ENCODE assay signal across 9 mouse cellular contexts in the genomic region with DNA sequence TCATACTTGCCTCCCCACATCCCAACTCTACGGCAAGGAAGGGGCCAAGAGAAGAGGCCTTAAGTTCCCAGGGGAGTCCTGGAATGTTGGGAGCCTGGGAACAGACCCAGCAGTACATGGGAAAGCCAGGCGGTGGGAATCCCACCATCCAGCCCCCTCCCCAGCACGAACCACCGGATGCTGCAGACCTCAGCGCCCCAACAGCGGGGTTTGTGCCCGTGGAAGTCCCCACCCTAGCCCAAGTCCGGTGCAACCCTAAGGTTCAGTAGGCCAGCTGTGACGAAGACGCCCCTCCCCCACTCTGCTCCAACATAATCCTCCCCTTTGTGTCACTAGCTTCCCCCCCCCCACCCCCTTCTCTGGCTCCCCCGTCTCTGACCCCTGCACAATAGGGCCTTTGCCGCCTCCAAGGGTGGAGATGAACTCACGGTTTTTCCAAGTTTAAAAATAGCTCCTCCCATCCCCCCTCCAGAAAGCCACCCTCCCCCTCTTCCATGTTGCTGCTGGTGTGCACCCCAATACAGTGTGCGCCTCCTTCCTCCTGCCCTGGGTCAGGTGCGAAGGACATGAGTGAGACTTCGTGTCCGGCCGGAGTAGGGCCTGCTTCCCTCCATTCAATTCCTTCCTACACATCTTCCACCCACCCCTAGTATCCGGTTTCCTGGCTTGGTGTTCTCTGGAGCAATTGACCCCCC. TPM values are rescaled to one million over a fixed set of nuclear protein-coding genes. Genes with fewer than 3 reads are reported as not detected.
DNase-seq lines count a peak whose midpoint lies in the region; ATAC-seq and TF ChIP-seq lines count a peak whose summit lies in the region.
"Had no signal": no experiment of that assay in that cellular context is flagged by ENCODE, and none has a peak within 500 bp of the region (broad histone marks: within the 10 kb centered on the region; RNA-seq: fewer than 3 reads in every experiment).

No protein-coding gene starts in this region.

- peak overlapping the region; percentile 61; the same call in 1 of the 2 replicates for H3K27ac ChIP-seq in left cerebral cortex, adult 2 months
- peak overlapping the region; percentile 84 for H3K27ac ChIP-seq in embryonic facial prominence, embryonic 15.5 days (replicated peaks)
- H3K27ac ChIP-seq in limb, embryonic 11.5 days (replicated peaks; ENCODE audit: low read depth, low read length): peak overlapping the region; percentile 68; the same call in 1 of the 2 replicates
- no peak overlapping the region for H3K27ac ChIP-seq in midbrain, embryonic 15.5 days

- H3K4me3 ChIP-seq in left cerebral cortex, adult 2 months: peak overlapping the region; percentile 42
- peak overlapping the region; percentile 41 for H3K4me3 ChIP-seq in embryonic facial prominence, embryonic 15.5 days (replicated peaks)
- H3K4me3 ChIP-seq in limb, embryonic 11.5 days (ENCODE audit: low read depth, low read length): no peak overlapping the region
- no peak overlapping the region for H3K4me3 ChIP-seq in midbrain, embryonic 15.5 days

- TF ChIP-seq CTCF in left cerebral cortex, adult 2 months (IDR thresholded peaks at IDR 0.05): no peak

- H3K9me3 ChIP-seq in embryonic facial prominence, embryonic 15.5 days (replicated peaks): no peaks in the 10 kb centered on the region
- H3K9me3 ChIP-seq in limb, embryonic 11.5 days (ENCODE audit: control insufficient read depth, low read length): no peaks in the 10 kb centered on the region
- H3K9me3 ChIP-seq in midbrain, embryonic 15.5 days: no peaks in the 10 kb centered on the region

- ATAC-seq in embryonic facial prominence, embryonic 15.5 days (ENCODE audit: insufficient number of reproducible peaks, low FRiP score, low TSS enrichment, low read depth): peak; percentile 19; the same call in 1 of the 2 replicates
- peak; percentile 31; the same call in 1 of the 2 replicates for ATAC-seq in limb, embryonic 11.5 days (ENCODE audit: insufficient number of reproducible peaks, low FRiP score, low TSS enrichment, low read depth)
- ATAC-seq in midbrain, embryonic 15.5 days (replicated peaks): no peak

- H3K27me3 ChIP-seq in embryonic facial prominence, embryonic 15.5 days: peaks cover 17% of the 10 kb centered on the region
- H3K27me3 ChIP-seq in limb, embryonic 11.5 days (ENCODE audit: control insufficient read depth, insufficient read depth, low read length): peaks cover 40% of the 10 kb centered on the region
- H3K27me3 ChIP-seq in midbrain, embryonic 15.5 days (replicated peaks): peaks cover 37% of the 10 kb centered on the region

- H3K4me2 ChIP-seq in embryonic facial prominence, embryonic 15.5 days (replicated peaks): peak overlapping the region; percentile 75
- peak overlapping the region; percentile 73 for H3K4me2 ChIP-seq in limb, embryonic 11.5 days (ENCODE audit: low read depth, severe bottlenecking)
- H3K4me2 ChIP-seq in midbrain, embryonic 15.5 days: 0 out of 2 replicates have a peak overlapping the region, but pooled peaks have one; percentile 53

- H3K36me3 ChIP-seq in embryonic facial prominence, embryonic 15.5 days: no peaks in the 10 kb centered on the region
- no peaks in the 10 kb centered on the region for H3K36me3 ChIP-seq in limb, embryonic 11.5 days (ENCODE audit: control insufficient read depth, insufficient read depth, low read length)
- no peaks in the 10 kb centered on the region for H3K36me3 ChIP-seq in midbrain, embryonic 15.5 days (replicated peaks)

- no peak for DNase-seq in left cerebral cortex, adult 2 months (ENCODE audit: extremely low spot score in 1 of 2, low spot score in 2 of 2)
- DNase-seq in left cerebral cortex, postnatal 36 days (ENCODE audit: low spot score in 2 of 2): no peak
- peak; percentile 35 for DNase-seq in heart, postnatal 25 days (ENCODE audit: low spot score)
- peak; percentile 52 for DNase-seq in limb, embryonic 11.5 days (ENCODE audit: low spot score)
- DNase-seq in urinary bladder, postnatal 4 days (ENCODE audit: low spot score in 2 of 2): no peak
- no peak for DNase-seq in cerebellum, adult 11 months

- H3K9ac ChIP-seq in embryonic facial prominence, embryonic 15.5 days: no peak overlapping the region
- peak overlapping the region; percentile 43; the same call in 1 of the 2 replicates for H3K9ac ChIP-seq in limb, embryonic 11.5 days (ENCODE audit: low read length)
- no peak overlapping the region for H3K9ac ChIP-seq in midbrain, embryonic 15.5 days

- intact Hi-C loops in left cerebral cortex, adult 2 months (cut with DNase I): no loop called here
- intact Hi-C loops in left cerebral cortex, postnatal 36 days (cut with DNase I): no loop called here
- intact Hi-C loops in heart, postnatal 25 days (cut with DNase I): no loop called here

- peaks cover 58% of the 10 kb centered on the region for H3K4me1 ChIP-seq in embryonic facial prominence, embryonic 15.5 days
- peaks cover 33% of the 10 kb centered on the region for H3K4me1 ChIP-seq in limb, embryonic 11.5 days (ENCODE audit: control insufficient read depth, insufficient read depth, low read length)
- H3K4me1 ChIP-seq in midbrain, embryonic 15.5 days: peaks cover 36% of the 10 kb centered on the region

- WGBS in embryonic facial prominence, embryonic 15.5 days: 22% methylated on average over 19 of the region's 19 CpGs
- WGBS in limb, embryonic 11.5 days: 21% methylated on average over 19 of the region's 19 CpGs
- 12% methylated on average over 19 of the region's 19 CpGs for WGBS in midbrain, embryonic 15.5 days

RNA-seq across cellular contexts. Expression of a gene that starts 3.5 kb away (rescaled TPM):
- total RNA-seq in left cerebral cortex, adult 2 months (2021): 10 to 100 TPM in 1 of 2 experiments, 1 to 10 TPM in 1; 9.0 to 11.6 TPM
- total RNA-seq in left cerebral cortex, postnatal 36 days (2021): 10 to 100 TPM; 14.9 to 18.4 TPM
- 38.7 and 42.1 TPM in 2 replicates for polyA plus RNA-seq in embryonic facial prominence, embryonic 15.5 days (2015; fragmentation: Nextera tagmentation; extraction: Ambion mirVana)
- 10 to 100 TPM; 38.9 to 40.4 TPM for total RNA-seq in heart, postnatal 25 days (2021)
- polyA plus RNA-seq in limb, embryonic 11.5 days (2014; fragmentation: Nextera tagmentation; extraction: Ambion mirVana): 12.7 and 13.4 TPM in 2 replicates
- polyA plus RNA-seq in midbrain, embryonic 15.5 days (2015; fragmentation: Nextera tagmentation; extraction: Ambion mirVana): 11.7 and 11.9 TPM in 2 replicates

RNA-seq across cellular contexts. Expression of a gene that starts 17.4 kb away (rescaled TPM):
- 10 to 100 TPM; 32.7 to 33.1 TPM for total RNA-seq in left cerebral cortex, adult 2 months (2021)
- total RNA-seq in left cerebral cortex, postnatal 36 days (2021): 10 to 100 TPM; 29.2 to 35.7 TPM
- 68.0 and 69.8 TPM in 2 replicates for polyA plus RNA-seq in embryonic facial prominence, embryonic 15.5 days (2015; fragmentation: Nextera tagmentation; extraction: Ambion mirVana)
- total RNA-seq in heart, postnatal 25 days (2021): 1 to 10 TPM; 7.7 to 8.1 TPM
- 76.6 and 77.3 TPM in 2 replicates for polyA plus RNA-seq in limb, embryonic 11.5 days (2014; fragmentation: Nextera tagmentation; extraction: Ambion mirVana)
- polyA plus RNA-seq in midbrain, embryonic 15.5 days (2015; fragmentation: Nextera tagmentation; extraction: Ambion mirVana): 29.2 and 32.4 TPM in 2 replicates

RNA-seq across cellular contexts. Expression of a gene that starts 17.4 kb away (rescaled TPM):
- total RNA-seq in left cerebral cortex, adult 2 months (2021): under 1 TPM in 1 of 2 experiments, not detected in 1; 0.56 TPM
- total RNA-seq in left cerebral cortex, postnatal 36 days (2021): 1 to 10 TPM in 1 of 2 experiments, not detected in 1; 1.0 TPM
- 0.27 and 0.46 TPM in 2 replicates for polyA plus RNA-seq in embryonic facial prominence, embryonic 15.5 days (2015; fragmentation: Nextera tagmentation; extraction: Ambion mirVana)
- total RNA-seq in heart, postnatal 25 days (2021): under 1 TPM in 1 of 2 experiments, not detected in 1; 0.11 TPM
- polyA plus RNA-seq in limb, embryonic 11.5 days (2014; fragmentation: Nextera tagmentation; extraction: Ambion mirVana): 0.10 TPM in 1 of 2 replicates, not detected in the other
- 0.13 and 0.25 TPM in 2 replicates for polyA plus RNA-seq in midbrain, embryonic 15.5 days (2015; fragmentation: Nextera tagmentation; extraction: Ambion mirVana)
- total RNA-seq: left cerebral cortex, postnatal 10 days had no signal

RNA-seq across cellular contexts. Expression of a gene that starts 23.7 kb away (rescaled TPM):
- total RNA-seq in left cerebral cortex, adult 2 months (2021): 10 to 100 TPM; 14.2 to 15.3 TPM
- total RNA-seq in left cerebral cortex, postnatal 36 days (2021): 10 to 100 TPM; 15.1 to 19.3 TPM
- polyA plus RNA-seq in embryonic facial prominence, embryonic 15.5 days (2015; fragmentation: Nextera tagmentation; extraction: Ambion mirVana): 5.3 and 6.0 TPM in 2 replicates
- total RNA-seq in heart, postnatal 25 days (2021): 10 to 100 TPM in 1 of 2 experiments, 1 to 10 TPM in 1; 9.7 to 10.9 TPM
- 0.40 and 0.45 TPM in 2 replicates for polyA plus RNA-seq in limb, embryonic 11.5 days (2014; fragmentation: Nextera tagmentation; extraction: Ambion mirVana)
- 2.9 and 4.1 TPM in 2 replicates for polyA plus RNA-seq in midbrain, embryonic 15.5 days (2015; fragmentation: Nextera tagmentation; extraction: Ambion mirVana)

RNA-seq across cellular contexts. Expression of a gene that starts 29.2 kb away (rescaled TPM):
- total RNA-seq in left cerebral cortex, adult 2 months (2021): 1 to 10 TPM in 1 of 2 experiments, under 1 TPM in 1; 0.82 to 1.6 TPM
- under 1 TPM in 1 of 2 experiments, not detected in 1; 0.22 TPM for total RNA-seq in left cerebral cortex, postnatal 36 days (2021)
- 0.08 and 0.20 TPM in 2 replicates for polyA plus RNA-seq in embryonic facial prominence, embryonic 15.5 days (2015; fragmentation: Nextera tagmentation; extraction: Ambion mirVana)
- total RNA-seq in heart, postnatal 25 days (2021): not detected
- 0.13 TPM in 1 of 2 replicates, not detected in the other for polyA plus RNA-seq in limb, embryonic 11.5 days (2014; fragmentation: Nextera tagmentation; extraction: Ambion mirVana)
- polyA plus RNA-seq in midbrain, embryonic 15.5 days (2015; fragmentation: Nextera tagmentation; extraction: Ambion mirVana): 0.08 and 0.13 TPM in 2 replicates

Comparison
In these comparisons a context has a peak if more than half of its experiments do, and no peak if none do; other contexts are left out.
1. DNase-seq: peak in heart, postnatal 25 days (single experiment) and limb, embryonic 11.5 days (single experiment); none in left cerebral cortex, adult 2 months (0 of 2), left cerebral cortex, postnatal 36 days (0 of 2), urinary bladder, postnatal 4 days (0 of 2) and cerebellum, adult 11 months (single experiment).
2. H3K4me3 ChIP-seq: peak in left cerebral cortex, adult 2 months (single experiment) and embryonic facial prominence, embryonic 15.5 days (single experiment); none in limb, embryonic 11.5 days (single experiment) and midbrain, embryonic 15.5 days (single experiment).
3. Peak in every context shown above with its lines, with median percentiles within 50 percentile points of each other: H3K4me2 ChIP-seq.